Comparison of ENCODE assay signal across 32 mouse cellular contexts in genomic region chr9:118749335-118749949, GRCm38 (mm10).
DNase-seq lines count a peak whose midpoint lies in the region; ATAC-seq and TF ChIP-seq lines count a peak whose summit lies in the region.
"Had no signal": no experiment of that assay in that cellular context is flagged by ENCODE, and none has a peak within 500 bp of the region (broad histone marks: within the 10 kb centered on the region; RNA-seq: fewer than 3 reads in every experiment).

No protein-coding gene starts in this region.

- 45% methylated on average over 8 of the region's 8 CpGs for WGBS in hindbrain, embryonic 11.5 days
- WGBS in hindbrain, postnatal 0 days = 27% methylated on average over 8 of the region's 8 CpGs
- WGBS in midbrain, embryonic 11.5 days = 63% methylated on average over 8 of the region's 8 CpGs
- 49% methylated on average over 8 of the region's 8 CpGs for WGBS in midbrain, embryonic 16.5 days
- WGBS in limb, embryonic 13.5 days = 28% methylated on average over 8 of the region's 8 CpGs

- DNase-seq in hindbrain, embryonic 11.5 days (ENCODE audit: low spot score) = no peak
- no peak for DNase-seq in hindbrain, postnatal 0 days (ENCODE audit: low spot score)
- no peak for DNase-seq in midbrain, embryonic 11.5 days (ENCODE audit: low spot score, missing footprints)
- peak; percentile 70 for DNase-seq in forelimb bud, embryonic 11.5 days (ENCODE audit: low read depth, low spot score)
- DNase-seq in testis, postnatal 10 days (ENCODE audit: low spot score) = no peak
- no peak for DNase-seq in left cerebral cortex, adult 8-10 months (ENCODE audit: low spot score in 2 of 2)
- DNase-seq: adrenal gland, postnatal 14 days; cerebellum, adult 11 months; cerebellum, adult 9-10 months; cerebellum, postnatal 36 days; embryo, embryonic 11 days; gastrocnemius, postnatal 10 days; heart, postnatal 10 days; kidney, adult 18-20 months; kidney, postnatal 4 days; left cerebral cortex, postnatal 4 days; liver, postnatal 0 days; lung, postnatal 36 days; retina, postnatal 1 day; right cerebral cortex, postnatal 25 days; thymus, postnatal 14 days had no signal

- no peaks in the 10 kb centered on the region for H3K27me3 ChIP-seq in hindbrain, embryonic 11.5 days (ENCODE audit: control insufficient read depth, insufficient read depth, low read length)
- no peaks in the 10 kb centered on the region for H3K27me3 ChIP-seq in hindbrain, postnatal 0 days (ENCODE audit: insufficient read depth, low read length)
- no peaks in the 10 kb centered on the region for H3K27me3 ChIP-seq in midbrain, embryonic 11.5 days (ENCODE audit: control insufficient read depth, insufficient read depth, low read length)
- H3K27me3 ChIP-seq in midbrain, embryonic 16.5 days (ENCODE audit: control insufficient read depth, insufficient read depth, low read depth, low read length) = no peaks in the 10 kb centered on the region
- no peaks in the 10 kb centered on the region for H3K27me3 ChIP-seq in limb, embryonic 13.5 days
- H3K27me3 ChIP-seq: embryonic facial prominence, embryonic 13.5 days; heart, embryonic 13.5 days; hindbrain, embryonic 13.5 days; kidney, embryonic 15.5 days; liver, embryonic 12.5 days; midbrain, embryonic 13.5 days; stomach, embryonic 15.5 days had no signal

- H3K4me2 ChIP-seq in hindbrain, embryonic 11.5 days (replicated peaks; ENCODE audit: low read depth, low read length) = no peak overlapping the region
- H3K4me2 ChIP-seq in hindbrain, postnatal 0 days (ENCODE audit: low read depth, low read length) = no peak overlapping the region
- H3K4me2 ChIP-seq in midbrain, embryonic 11.5 days = no peak overlapping the region
- H3K4me2 ChIP-seq in midbrain, embryonic 16.5 days (ENCODE audit: low read length) = no peak overlapping the region
- H3K4me2 ChIP-seq in limb, embryonic 13.5 days (replicated peaks) = no peak overlapping the region
- H3K4me2 ChIP-seq: embryonic facial prominence, embryonic 13.5 days; heart, embryonic 13.5 days; hindbrain, embryonic 13.5 days; kidney, embryonic 15.5 days; liver, embryonic 12.5 days; midbrain, embryonic 13.5 days; stomach, embryonic 15.5 days had no signal

- no peaks in the 10 kb centered on the region for H3K4me1 ChIP-seq in hindbrain, embryonic 11.5 days (replicated peaks; ENCODE audit: control insufficient read depth, insufficient read depth, low read length)
- no peaks in the 10 kb centered on the region for H3K4me1 ChIP-seq in hindbrain, postnatal 0 days (ENCODE audit: insufficient read depth, low read length)
- no peaks in the 10 kb centered on the region for H3K4me1 ChIP-seq in midbrain, embryonic 11.5 days (ENCODE audit: control insufficient read depth, insufficient read depth, low read length)
- no peaks in the 10 kb centered on the region for H3K4me1 ChIP-seq in midbrain, embryonic 16.5 days (ENCODE audit: control insufficient read depth, insufficient read depth, low read length)
- peaks cover 55% of the 10 kb centered on the region for H3K4me1 ChIP-seq in limb, embryonic 13.5 days
- H3K4me1 ChIP-seq: liver, embryonic 12.5 days; stomach, embryonic 15.5 days had no signal

- H3K36me3 ChIP-seq in hindbrain, embryonic 11.5 days (ENCODE audit: control insufficient read depth, insufficient read depth, low read length) = no peaks in the 10 kb centered on the region
- no peaks in the 10 kb centered on the region for H3K36me3 ChIP-seq in hindbrain, postnatal 0 days (ENCODE audit: insufficient read depth, low read length)
- H3K36me3 ChIP-seq in midbrain, embryonic 11.5 days (ENCODE audit: control insufficient read depth, insufficient read depth, low read length) = no peaks in the 10 kb centered on the region
- H3K36me3 ChIP-seq in midbrain, embryonic 16.5 days (ENCODE audit: control insufficient read depth, insufficient read depth, low read length) = no peaks in the 10 kb centered on the region
- H3K36me3 ChIP-seq in limb, embryonic 13.5 days = peaks cover 4% of the 10 kb centered on the region; the same call in 1 of the 2 replicates
- H3K36me3 ChIP-seq: hindbrain, embryonic 13.5 days; liver, embryonic 12.5 days; midbrain, embryonic 13.5 days; stomach, embryonic 15.5 days had no signal

- no peak overlapping the region for H3K9ac ChIP-seq in hindbrain, embryonic 11.5 days (ENCODE audit: low read depth, low read length)
- H3K9ac ChIP-seq in hindbrain, postnatal 0 days (replicated peaks; ENCODE audit: low read length) = no peak overlapping the region
- H3K9ac ChIP-seq in midbrain, embryonic 11.5 days (ENCODE audit: low read length) = no peak overlapping the region
- no peak overlapping the region for H3K9ac ChIP-seq in midbrain, embryonic 16.5 days (ENCODE audit: low read depth, low read length)
- H3K9ac ChIP-seq in limb, embryonic 13.5 days = no peak overlapping the region
- H3K9ac ChIP-seq: embryonic facial prominence, embryonic 13.5 days; heart, embryonic 13.5 days; hindbrain, embryonic 13.5 days; kidney, embryonic 15.5 days; liver, embryonic 12.5 days; liver, postnatal 0 days; midbrain, embryonic 13.5 days; stomach, embryonic 15.5 days had no signal

- no peak overlapping the region for H3K4me3 ChIP-seq in hindbrain, embryonic 11.5 days (ENCODE audit: low read depth, low read length)
- H3K4me3 ChIP-seq in hindbrain, postnatal 0 days (ENCODE audit: low read length) = no peak overlapping the region
- H3K4me3 ChIP-seq in midbrain, embryonic 11.5 days (ENCODE audit: low read depth, low read length) = no peak overlapping the region
- no peak overlapping the region for H3K4me3 ChIP-seq in midbrain, embryonic 16.5 days (ENCODE audit: low read depth, low read length)
- H3K4me3 ChIP-seq in limb, embryonic 13.5 days = no peak overlapping the region
- H3K4me3 ChIP-seq: embryonic facial prominence, embryonic 13.5 days; erythroblast, embryonic 14.5 days; heart, embryonic 13.5 days; hindbrain, embryonic 13.5 days; kidney, embryonic 15.5 days; liver, embryonic 12.5 days; midbrain, embryonic 13.5 days; stomach, embryonic 15.5 days had no signal

- peak; percentile 59 for ATAC-seq in hindbrain, embryonic 11.5 days (ENCODE audit: low FRiP score)
- ATAC-seq in hindbrain, postnatal 0 days = no peak
- ATAC-seq in midbrain, embryonic 11.5 days (ENCODE audit: low FRiP score) = 0 out of 2 replicates have a peak, but pooled peaks have one; percentile 9
- ATAC-seq in midbrain, embryonic 16.5 days = no peak
- peak; percentile 81 for ATAC-seq in limb, embryonic 13.5 days (ENCODE audit: low FRiP score, low read depth)
- ATAC-seq: forebrain, embryonic 16.5 days; liver, embryonic 12.5 days; liver, postnatal 0 days; midbrain, embryonic 13.5 days had no signal

- H3K9me3 ChIP-seq in hindbrain, embryonic 11.5 days (ENCODE audit: control insufficient read depth, low read length) = no peaks in the 10 kb centered on the region
- H3K9me3 ChIP-seq in hindbrain, postnatal 0 days (ENCODE audit: low read length) = no peaks in the 10 kb centered on the region
- H3K9me3 ChIP-seq in midbrain, embryonic 11.5 days (ENCODE audit: control insufficient read depth, low read length) = no peaks in the 10 kb centered on the region
- H3K9me3 ChIP-seq in midbrain, embryonic 16.5 days (replicated peaks; ENCODE audit: control insufficient read depth, low read length, poor library complexity, severe bottlenecking) = no peaks in the 10 kb centered on the region
- no peaks in the 10 kb centered on the region for H3K9me3 ChIP-seq in limb, embryonic 13.5 days
- H3K9me3 ChIP-seq: hindbrain, embryonic 13.5 days; kidney, embryonic 15.5 days; liver, embryonic 12.5 days; midbrain, embryonic 13.5 days; stomach, embryonic 15.5 days had no signal

- no peak for TF ChIP-seq CTCF in hindbrain, postnatal 0 days (IDR thresholded peaks at IDR 0.05; ENCODE audit: low read depth)

- no peak overlapping the region for H3K27ac ChIP-seq in hindbrain, embryonic 11.5 days (ENCODE audit: low read depth, low read length)
- H3K27ac ChIP-seq in hindbrain, postnatal 0 days = no peak overlapping the region
- no peak overlapping the region for H3K27ac ChIP-seq in midbrain, embryonic 11.5 days (ENCODE audit: low read depth, low read length)
- no peak overlapping the region for H3K27ac ChIP-seq in midbrain, embryonic 16.5 days (ENCODE audit: low read length)
- peak overlapping the region; percentile 45; the same call in 1 of the 2 replicates for H3K27ac ChIP-seq in limb, embryonic 13.5 days
- H3K27ac ChIP-seq: heart, embryonic 13.5 days; hindbrain, embryonic 13.5 days; kidney, embryonic 15.5 days; liver, embryonic 12.5 days; midbrain, embryonic 13.5 days; stomach, embryonic 15.5 days had no signal

Comparison
In these comparisons a context has a peak if more than half of its experiments do, and no peak if none do; other contexts are left out.
1. ATAC-seq: peak in hindbrain, embryonic 11.5 days (single experiment), midbrain, embryonic 11.5 days (single experiment) and limb, embryonic 13.5 days (single experiment); none in hindbrain, postnatal 0 days (single experiment) and midbrain, embryonic 16.5 days (single experiment).